23 mouse cellular contexts compared by ENCODE assay signal in genomic region chr5:105240982-105241381, GRCm38 (mm10). TPM values are rescaled to one million over a fixed set of nuclear protein-coding genes. Genes with fewer than 3 reads are reported as not detected.
A peak's percentile ranks its signal among the peaks of the same experiment; 100 is the strongest.
DNase-seq lines count a peak whose midpoint lies in the region; ATAC-seq and TF ChIP-seq lines count a peak whose summit lies in the region.
"Not testable (repeated sequence)": the region's sequence is repeated elsewhere in the genome, so short reads cannot be mapped to it uniquely, and the experiment has no call there.
"Had no signal": no experiment of that assay in that cellular context is flagged by ENCODE, and none has a peak within 500 bp of the region (broad histone marks: within the 10 kb centered on the region; RNA-seq: fewer than 3 reads in every experiment).

No protein-coding gene starts in this region.

- peak; percentile 71; the same call in 1 of the 2 replicates for ATAC-seq in embryonic facial prominence, embryonic 14.5 days (ENCODE audit: low read depth)
- peak; percentile 51 for ATAC-seq in forebrain, postnatal 0 days
- ATAC-seq in hindbrain, embryonic 14.5 days (ENCODE audit: low FRiP score): peak; percentile 72
- ATAC-seq in lung, embryonic 15.5 days (ENCODE audit: borderline replicate concordance, extremely low read depth, low FRiP score, low TSS enrichment): peak; percentile 62; the same call in 1 of the 2 replicates
- peak; percentile 50; the same call in 1 of the 2 replicates for ATAC-seq in midbrain, embryonic 15.5 days (replicated peaks)

- not testable (repeated sequence) for H3K4me1 ChIP-seq in embryonic facial prominence, embryonic 14.5 days (ENCODE audit: control insufficient read depth, insufficient read depth, low read length); forebrain, postnatal 0 days (ENCODE audit: insufficient read depth); hindbrain, embryonic 14.5 days (replicated peaks; ENCODE audit: control insufficient read depth, insufficient read depth, low read length); lung, embryonic 15.5 days; midbrain, embryonic 15.5 days

- not testable (repeated sequence) for TF ChIP-seq CTCF in brain, embryonic 14.5 days (IDR thresholded peaks at IDR 0.05; ENCODE audit: borderline replicate concordance, extremely low read depth, insufficient read depth, insufficient read length); forebrain, postnatal 0 days (IDR thresholded peaks at IDR 0.05; ENCODE audit: low read depth)

- not testable (repeated sequence) for H3K9me3 ChIP-seq in embryonic facial prominence, embryonic 14.5 days (ENCODE audit: control insufficient read depth, low read length); forebrain, postnatal 0 days (ENCODE audit: low read length); hindbrain, embryonic 14.5 days (ENCODE audit: control insufficient read depth, low read length); lung, embryonic 15.5 days; midbrain, embryonic 15.5 days

- H3K4me2 ChIP-seq in embryonic facial prominence, embryonic 14.5 days (ENCODE audit: low read depth, low read length); forebrain, postnatal 0 days (ENCODE audit: low read depth); hindbrain, embryonic 14.5 days (replicated peaks); lung, embryonic 15.5 days; midbrain, embryonic 15.5 days: not testable (repeated sequence)

- not testable (repeated sequence) for H3K36me3 ChIP-seq in embryonic facial prominence, embryonic 14.5 days (ENCODE audit: control insufficient read depth, insufficient read depth, low read length); forebrain, postnatal 0 days (ENCODE audit: insufficient read depth); hindbrain, embryonic 14.5 days (replicated peaks; ENCODE audit: control insufficient read depth, insufficient read depth); lung, embryonic 15.5 days; midbrain, embryonic 15.5 days (replicated peaks)

- H3K27me3 ChIP-seq in embryonic facial prominence, embryonic 14.5 days (replicated peaks; ENCODE audit: control insufficient read depth, insufficient read depth, low read length); forebrain, postnatal 0 days (ENCODE audit: insufficient read depth, low read length); hindbrain, embryonic 14.5 days (ENCODE audit: control insufficient read depth, insufficient read depth, low read length); lung, embryonic 15.5 days; midbrain, embryonic 15.5 days (replicated peaks): not testable (repeated sequence)

- H3K9ac ChIP-seq in embryonic facial prominence, embryonic 14.5 days (ENCODE audit: low read depth, low read length); forebrain, postnatal 0 days; hindbrain, embryonic 14.5 days; lung, embryonic 15.5 days; midbrain, embryonic 15.5 days: not testable (repeated sequence)

- WGBS in embryonic facial prominence, embryonic 14.5 days: 88% methylated on average over 5 of the region's 5 CpGs
- WGBS in forebrain, postnatal 0 days: 56% methylated on average over 5 of the region's 5 CpGs
- 69% methylated on average over 5 of the region's 5 CpGs for WGBS in hindbrain, embryonic 14.5 days
- WGBS in lung, embryonic 15.5 days: 64% methylated on average over 5 of the region's 5 CpGs
- 74% methylated on average over 5 of the region's 5 CpGs for WGBS in midbrain, embryonic 15.5 days

- not testable (repeated sequence) for TF ChIP-seq POLR2A in brain, embryonic 14.5 days (IDR thresholded peaks at IDR 0.05; ENCODE audit: borderline replicate concordance, extremely low read depth, insufficient read depth, insufficient read length, poor library complexity, severe bottlenecking)

- peak; percentile 36 for DNase-seq in brain, embryonic 14.5 days (ENCODE audit: low read depth)
- DNase-seq in embryonic facial prominence, embryonic 14.5 days (ENCODE audit: low spot score): not testable (repeated sequence)
- DNase-seq in forebrain, postnatal 0 days: peak; percentile 5
- peak; percentile 35 for DNase-seq in hindbrain, embryonic 14.5 days (ENCODE audit: low spot score)
- DNase-seq in layer of hippocampus, postnatal 10 days (ENCODE audit: low spot score in 2 of 2): peak; percentile 11 to 13
- DNase-seq in retina, postnatal 1 day: peak; percentile 80

- H3K27ac ChIP-seq in embryonic facial prominence, embryonic 14.5 days (replicated peaks; ENCODE audit: low read depth, low read length); forebrain, postnatal 0 days (ENCODE audit: low read depth, low read length); hindbrain, embryonic 14.5 days; lung, embryonic 15.5 days; midbrain, embryonic 15.5 days: not testable (repeated sequence)

- H3K4me3 ChIP-seq in embryonic facial prominence, embryonic 14.5 days (ENCODE audit: low read depth, low read length); forebrain, postnatal 0 days (ENCODE audit: low read depth, low read length); hindbrain, embryonic 14.5 days (replicated peaks; ENCODE audit: low read length); lung, embryonic 15.5 days; midbrain, embryonic 15.5 days: not testable (repeated sequence)

RNA-seq across cellular contexts. Expression of gene Gbp10, which starts 1.6 kb away (rescaled TPM):
- 0.57 and 0.83 TPM in 2 replicates for polyA plus RNA-seq in brain, embryonic 14.5 days (2012; rRNA removed)
- polyA plus RNA-seq in embryonic facial prominence, embryonic 14.5 days (2014; fragmentation: Nextera tagmentation; extraction: Ambion mirVana): 0.61 and 0.96 TPM in 2 replicates
- 0.57 and 0.69 TPM in 2 replicates for total RNA-seq in forebrain, postnatal 0 days (2014; rRNA removed)
- 0.56 and 0.78 TPM in 2 replicates for polyA plus RNA-seq in forebrain, postnatal 0 days (2015; fragmentation: Nextera tagmentation; extraction: Ambion mirVana)
- polyA plus RNA-seq in hindbrain, embryonic 14.5 days (2014; fragmentation: Nextera tagmentation; extraction: Ambion mirVana): 2.4 and 2.5 TPM in 2 replicates
- under 1 TPM in 1 of 2 experiments, not detected in 1; 0.13 TPM for total RNA-seq in layer of hippocampus, postnatal 10 days (2021)
- polyA plus RNA-seq in lung, embryonic 15.5 days (2015; fragmentation: Nextera tagmentation; extraction: Ambion mirVana): 0.27 TPM in 1 of 2 replicates, not detected in the other
- polyA plus RNA-seq in midbrain, embryonic 15.5 days (2015; fragmentation: Nextera tagmentation; extraction: Ambion mirVana): 1.7 and 2.0 TPM in 2 replicates
- total RNA-seq: left cerebral cortex, adult 18-20 months; left cerebral cortex, postnatal 14 days; megakaryocyte, adult 5-6 weeks; MEL; monocyte, adult 5-6 weeks had no signal
- polyA plus RNA-seq: erythroblast, embryonic 14.5 days; forebrain, embryonic 12.5 days; intestine, postnatal 0 days; limb, embryonic 12.5 days had no signal

RNA-seq across cellular contexts. Expression of gene Gm43302, which starts 52.5 kb away (rescaled TPM):
- polyA plus RNA-seq in brain, embryonic 14.5 days (2012; rRNA removed): 0.59 and 1.3 TPM in 2 replicates
- 0.28 and 0.32 TPM in 2 replicates for polyA plus RNA-seq in embryonic facial prominence, embryonic 14.5 days (2014; fragmentation: Nextera tagmentation; extraction: Ambion mirVana)
- not detected in 2 replicates for total RNA-seq in forebrain, postnatal 0 days (2014; rRNA removed)
- polyA plus RNA-seq in forebrain, postnatal 0 days (2015; fragmentation: Nextera tagmentation; extraction: Ambion mirVana): 0.33 TPM in 1 of 2 replicates, not detected in the other
- 0.33 and 1.1 TPM in 2 replicates for polyA plus RNA-seq in hindbrain, embryonic 14.5 days (2014; fragmentation: Nextera tagmentation; extraction: Ambion mirVana)
- not detected for total RNA-seq in layer of hippocampus, postnatal 10 days (2021)
- polyA plus RNA-seq in lung, embryonic 15.5 days (2015; fragmentation: Nextera tagmentation; extraction: Ambion mirVana): not detected in 2 replicates
- polyA plus RNA-seq in midbrain, embryonic 15.5 days (2015; fragmentation: Nextera tagmentation; extraction: Ambion mirVana): 0.33 and 0.70 TPM in 2 replicates
- total RNA-seq: hematopoietic stem cell, adult 5-6 weeks; left cerebral cortex, adult 18-20 months; left cerebral cortex, postnatal 14 days; megakaryocyte, adult 5-6 weeks; MEL; neutrophil, adult 5-6 weeks had no signal
- polyA plus RNA-seq: embryonic facial prominence, embryonic 10.5 days; erythroblast, embryonic 14.5 days; forebrain, embryonic 12.5 days; intestine, postnatal 0 days; limb, embryonic 12.5 days; liver, embryonic 12.5 days; liver, postnatal 0 days; midbrain, embryonic 11.5 days had no signal

RNA-seq across cellular contexts. Expression of gene Gbp6, which starts 52.5 kb away (rescaled TPM):
- polyA plus RNA-seq in brain, embryonic 14.5 days (2012; rRNA removed): 1.3 and 2.1 TPM in 2 replicates
- polyA plus RNA-seq in embryonic facial prominence, embryonic 14.5 days (2014; fragmentation: Nextera tagmentation; extraction: Ambion mirVana): 3.9 and 6.2 TPM in 2 replicates
- 2.0 and 3.2 TPM in 2 replicates for total RNA-seq in forebrain, postnatal 0 days (2014; rRNA removed)
- polyA plus RNA-seq in forebrain, postnatal 0 days (2015; fragmentation: Nextera tagmentation; extraction: Ambion mirVana): 1.1 and 1.8 TPM in 2 replicates
- 3.3 and 5.3 TPM in 2 replicates for polyA plus RNA-seq in hindbrain, embryonic 14.5 days (2014; fragmentation: Nextera tagmentation; extraction: Ambion mirVana)
- 1 to 10 TPM in 1 of 2 experiments, under 1 TPM in 1; 0.98 to 1.2 TPM for total RNA-seq in layer of hippocampus, postnatal 10 days (2021)
- 1.8 and 2.2 TPM in 2 replicates for polyA plus RNA-seq in lung, embryonic 15.5 days (2015; fragmentation: Nextera tagmentation; extraction: Ambion mirVana)
- 2.0 and 3.5 TPM in 2 replicates for polyA plus RNA-seq in midbrain, embryonic 15.5 days (2015; fragmentation: Nextera tagmentation; extraction: Ambion mirVana)
- polyA plus RNA-seq: erythroblast, embryonic 14.5 days had no signal
